In genomic region chr7:135691941-135692340, GRCm38 (mm10) we compare ENCODE assay signal across 25 mouse cellular contexts.
"Had no signal": no experiment of that assay in that cellular context is flagged by ENCODE, and none has a peak within 500 bp of the region (broad histone marks: within the 10 kb centered on the region; RNA-seq: fewer than 3 reads in every experiment).

No protein-coding gene starts in this region.

- H3K4me1 ChIP-seq: embryonic facial prominence, embryonic 10.5 days; embryonic facial prominence, embryonic 12.5 days; embryonic facial prominence, embryonic 13.5 days; embryonic facial prominence, embryonic 15.5 days; forebrain, embryonic 10.5 days; forebrain, embryonic 12.5 days; forebrain, embryonic 13.5 days; forebrain, embryonic 15.5 days had no signal

- H3K4me3 ChIP-seq: embryonic facial prominence, embryonic 10.5 days; embryonic facial prominence, embryonic 12.5 days; embryonic facial prominence, embryonic 13.5 days; embryonic facial prominence, embryonic 15.5 days; erythroblast, embryonic 14.5 days; forebrain, embryonic 10.5 days; forebrain, embryonic 12.5 days; forebrain, embryonic 13.5 days; forebrain, embryonic 15.5 days; gastrocnemius, adult 2 months had no signal

- H3K9me3 ChIP-seq: embryonic facial prominence, embryonic 10.5 days; embryonic facial prominence, embryonic 12.5 days; embryonic facial prominence, embryonic 13.5 days; embryonic facial prominence, embryonic 15.5 days; forebrain, embryonic 10.5 days; forebrain, embryonic 12.5 days; forebrain, embryonic 13.5 days; forebrain, embryonic 15.5 days had no signal

- DNase-seq: cerebellum, adult 2 months; cerebellum, adult 8-10 months; cerebellum, adult 9-10 months; cerebellum, adult 9-11 months; cerebellum, postnatal 10 days; cerebellum, postnatal 14 days; cerebellum, postnatal 25 days; cerebellum, postnatal 36 days; embryo, embryonic 11 days; forebrain, postnatal 0 days; gastrocnemius, adult 2 months; gastrocnemius, postnatal 10 days; gastrocnemius, postnatal 14 days; gastrocnemius, postnatal 25 days; gastrocnemius, postnatal 36 days; heart, adult 18-20 months had no signal

- H3K9ac ChIP-seq: embryonic facial prominence, embryonic 12.5 days; embryonic facial prominence, embryonic 13.5 days; embryonic facial prominence, embryonic 15.5 days; forebrain, embryonic 12.5 days; forebrain, embryonic 13.5 days; forebrain, embryonic 15.5 days; forebrain, postnatal 0 days had no signal

- H3K27me3 ChIP-seq: embryonic facial prominence, embryonic 12.5 days; embryonic facial prominence, embryonic 13.5 days; embryonic facial prominence, embryonic 15.5 days; forebrain, embryonic 12.5 days; forebrain, embryonic 13.5 days; forebrain, embryonic 15.5 days had no signal

- H3K27ac ChIP-seq: embryonic facial prominence, embryonic 10.5 days; embryonic facial prominence, embryonic 12.5 days; embryonic facial prominence, embryonic 13.5 days; embryonic facial prominence, embryonic 15.5 days; forebrain, embryonic 10.5 days; forebrain, embryonic 12.5 days; forebrain, embryonic 13.5 days; forebrain, embryonic 15.5 days; gastrocnemius, adult 2 months had no signal
